Mouse (Mus musculus): ENCODE data around the gene Ctxn1.

Gene Ctxn1

GRCm38 (mm10) chr8:4250306-4250970 lies 8.6 kb downstream of the Ctxn1 start:
- peak; percentile 77 to 83 for DNase-seq (ENCODE audit: low spot score in 2 of 2)

- DNase-seq (ENCODE audit: low spot score in 2 of 2) = no peak
Observed at GRCm38 (mm10) chr8:4249213-4249612, 9.9 kb downstream of the Ctxn1 start.

- DNase-seq (ENCODE audit: low spot score in 2 of 2) = peak in 1 of 2 experiments; percentile 12
Observed at GRCm38 (mm10) chr8:4247951-4248540, 11.0 kb downstream of the Ctxn1 start, which contains the start of gene Tgfbr3l. TSS of gene Tgfbr3l (plus strand) at chr8:4248214.

- peak in 1 of 2 experiments; percentile 3 for DNase-seq (ENCODE audit: low spot score in 2 of 2)
Observed at GRCm38 (mm10) chr8:4247241-4247640, 11.8 kb downstream of the Ctxn1 start.

GRCm38 (mm10) chr8:4245737-4246136 lies 13.3 kb downstream of the Ctxn1 start:
- peak in 1 of 2 experiments; percentile 5 for DNase-seq (ENCODE audit: low spot score in 2 of 2)

GRCm38 (mm10) chr8:4245061-4245460 lies 14.0 kb downstream of the Ctxn1 start:
- DNase-seq (ENCODE audit: low spot score in 2 of 2) = no peak

- DNase-seq (ENCODE audit: low spot score in 2 of 2) = no peak
Observed at GRCm38 (mm10) chr8:4239193-4239890, 19.7 kb downstream of the Ctxn1 start.

GRCm38 (mm10) chr8:4238434-4239192 lies 20.5 kb downstream of the Ctxn1 start, which contains the start of the genes Map2k7 and Gm49320:
TSS of gene Map2k7 (plus strand) at chr8:4238740.
TSS of gene Gm49320 (plus strand) at chr8:4238865.
- DNase-seq (ENCODE audit: low spot score in 2 of 2) = peak; percentile 100

- no peak for DNase-seq (ENCODE audit: low spot score in 2 of 2)
Observed at GRCm38 (mm10) chr8:4237814-4238433, 21.1 kb downstream of the Ctxn1 start.

- no peak for DNase-seq (ENCODE audit: low spot score in 2 of 2)
Observed at GRCm38 (mm10) chr8:4230612-4231351, 28.3 kb downstream of the Ctxn1 start.

- no peak for DNase-seq (ENCODE audit: low spot score in 2 of 2)
Observed at GRCm38 (mm10) chr8:4229784-4230183, 29.3 kb downstream of the Ctxn1 start.

- no peak for DNase-seq (ENCODE audit: low spot score in 2 of 2)
Observed at GRCm38 (mm10) chr8:4227919-4228318, 31.2 kb downstream of the Ctxn1 start.

- DNase-seq (ENCODE audit: low spot score in 2 of 2) = no peak
Observed at GRCm38 (mm10) chr8:4226739-4227347, 32.2 kb downstream of the Ctxn1 start, which contains the start of gene Lrrc8e. TSS of gene Lrrc8e (plus strand) at chr8:4226827.

- no peak for DNase-seq (ENCODE audit: low spot score in 2 of 2)
Observed at GRCm38 (mm10) chr8:4226323-4226722, 32.8 kb downstream of the Ctxn1 start.

GRCm38 (mm10) chr8:4222059-4222458 lies 37.0 kb downstream of the Ctxn1 start:
- DNase-seq (ENCODE audit: low spot score in 2 of 2) = no peak

- DNase-seq (ENCODE audit: low spot score in 2 of 2) = no peak
Observed at GRCm38 (mm10) chr8:4219617-4220016, 39.5 kb downstream of the Ctxn1 start.

- DNase-seq (ENCODE audit: low spot score in 2 of 2) = peak in 1 of 2 experiments; percentile 65
Observed at GRCm38 (mm10) chr8:4216791-4217621, 42.1 kb downstream of the Ctxn1 start, which contains the start of gene Prr36. TSS of gene Prr36 (minus strand) at chr8:4217459.

GRCm38 (mm10) chr8:4216296-4216695 lies 42.8 kb downstream of the Ctxn1 start:
- peak in 1 of 2 experiments; percentile 16 for DNase-seq (ENCODE audit: low spot score in 2 of 2)

All from frontal cortex, postnatal 14 days (tissue).